Mouse (Mus musculus): ENCODE measurements around the gene Ofcc1. TPM values are rescaled to one million over a fixed set of nuclear protein-coding genes. Genes with fewer than 3 reads are reported as not detected.

Gene Ofcc1
- polyA plus RNA-seq, 1 experiment from 2014 or later, result not detected

DNA sequence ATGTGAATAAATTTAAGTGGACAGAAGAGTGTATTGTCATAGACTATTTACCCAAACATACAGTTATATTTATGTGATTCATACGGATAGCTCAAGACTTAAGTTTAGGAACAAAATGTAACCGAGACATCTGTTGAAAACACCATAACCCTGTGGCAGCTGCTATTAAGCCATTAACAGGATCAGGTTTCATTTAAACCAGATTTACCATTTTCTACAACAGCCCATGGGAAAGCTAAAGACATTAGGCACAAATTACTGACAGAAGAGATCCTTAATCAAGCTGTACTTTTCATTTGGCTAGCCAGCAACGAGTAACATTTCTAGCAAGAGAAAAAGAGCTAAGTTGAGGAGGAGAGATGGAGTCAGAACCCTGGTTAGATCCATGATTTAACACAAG lies 179.5 kb downstream of the Ofcc1 start:
- H3K4me3 ChIP-seq (ENCODE audit: low read depth, low read length), result no peak overlapping the region
- TF ChIP-seq CTCF (IDR thresholded peaks at IDR 0.05), result no peak
- no peak for TF ChIP-seq EP300 (IDR thresholded peaks at IDR 0.05)
- no peaks in the 10 kb centered on the region for H3K4me1 ChIP-seq (ENCODE audit: insufficient read depth, low read depth, low read length)
- 75% methylated on average over 3 of the region's 3 CpGs for WGBS
- H3K27ac ChIP-seq (ENCODE audit: low read length), result no peak overlapping the region
- H3K36me3 ChIP-seq (ENCODE audit: insufficient read depth, low read length), result no peaks in the 10 kb centered on the region
- ATAC-seq (no peak), DNase-seq (ENCODE audit: low spot score) (no peak)
- no peak overlapping the region for H3K4me2 ChIP-seq (replicated peaks; ENCODE audit: low read depth, low read length)
- H3K9me3 ChIP-seq (ENCODE audit: low read length), result no peaks in the 10 kb centered on the region
- H3K9ac ChIP-seq (replicated peaks; ENCODE audit: low read depth), result no peak overlapping the region
- H3K27me3 ChIP-seq (replicated peaks; ENCODE audit: insufficient read depth, low read length), result no peaks in the 10 kb centered on the region

- Histone ChIP-seq H3K27me3 (replicated peaks; ENCODE audit: insufficient read depth, low read length) (no peaks in the 10 kb centered on the region), H3K9me3 (ENCODE audit: low read length) (no peaks in the 10 kb centered on the region)
- 68% methylated on average over 4 of the region's 4 CpGs for WGBS
These were observed 189.5 kb downstream of the Ofcc1 start for GRCm38 (mm10) chr13:40171775-40172174.

DNA sequence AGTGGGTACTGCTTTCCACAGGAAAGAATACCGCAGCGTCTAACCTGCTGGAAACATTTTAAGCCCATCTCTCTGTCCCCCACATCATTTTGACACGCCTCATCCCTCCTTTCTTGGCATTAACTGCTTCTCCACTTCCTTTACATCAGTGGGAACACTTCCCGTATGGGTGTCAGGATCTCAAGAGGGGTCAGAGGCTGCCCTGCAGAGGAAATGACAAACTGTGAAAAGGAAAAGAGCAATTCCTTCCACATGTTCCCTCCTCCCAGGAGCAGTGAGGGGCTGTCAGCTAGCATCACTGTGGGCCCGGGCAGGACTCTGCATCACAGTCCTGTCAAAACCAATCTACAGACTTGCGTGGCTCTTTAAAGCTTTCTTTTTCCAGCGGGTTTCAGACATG lies 193.4 kb downstream of the Ofcc1 start:
- Histone ChIP-seq H3K4me2 (replicated peaks; ENCODE audit: low read depth, low read length) (no peak overlapping the region), H3K27ac (ENCODE audit: low read length) (no peak overlapping the region), H3K9me3 (ENCODE audit: low read length) (no peaks in the 10 kb centered on the region), H3K27me3 (replicated peaks; ENCODE audit: insufficient read depth, low read length) (no peaks in the 10 kb centered on the region), H3K4me1 (ENCODE audit: insufficient read depth, low read depth, low read length) (no peaks in the 10 kb centered on the region), H3K36me3 (ENCODE audit: insufficient read depth, low read length) (no peaks in the 10 kb centered on the region), H3K4me3 (ENCODE audit: low read depth, low read length) (no peak overlapping the region), H3K9ac (replicated peaks; ENCODE audit: low read depth) (no peak overlapping the region)
- TF ChIP-seq EP300 (IDR thresholded peaks at IDR 0.05) (no peak), CTCF (IDR thresholded peaks at IDR 0.05) (no peak)
- no peak for DNase-seq (ENCODE audit: low spot score)
- no peak for ATAC-seq
- WGBS, result 36% methylated on average over 7 of the region's 7 CpGs

More at GRCm38 (mm10) chr13:40171775-40172174, 189.5 kb downstream of the Ofcc1 start:
- DNase-seq (ENCODE audit: low spot score), result no peak
- H3K9ac ChIP-seq (replicated peaks; ENCODE audit: low read depth), result no peak overlapping the region
- ATAC-seq, result no peak
- no peak overlapping the region for H3K4me2 ChIP-seq (replicated peaks; ENCODE audit: low read depth, low read length)
- no peak overlapping the region for H3K4me3 ChIP-seq (ENCODE audit: low read depth, low read length)
- H3K36me3 ChIP-seq (ENCODE audit: insufficient read depth, low read length), result no peaks in the 10 kb centered on the region
- TF ChIP-seq EP300 (IDR thresholded peaks at IDR 0.05), result no peak
- TF ChIP-seq CTCF (IDR thresholded peaks at IDR 0.05), result no peak
- no peak overlapping the region for H3K27ac ChIP-seq (ENCODE audit: low read length)
- H3K4me1 ChIP-seq (ENCODE audit: insufficient read depth, low read depth, low read length), result no peaks in the 10 kb centered on the region

DNA sequence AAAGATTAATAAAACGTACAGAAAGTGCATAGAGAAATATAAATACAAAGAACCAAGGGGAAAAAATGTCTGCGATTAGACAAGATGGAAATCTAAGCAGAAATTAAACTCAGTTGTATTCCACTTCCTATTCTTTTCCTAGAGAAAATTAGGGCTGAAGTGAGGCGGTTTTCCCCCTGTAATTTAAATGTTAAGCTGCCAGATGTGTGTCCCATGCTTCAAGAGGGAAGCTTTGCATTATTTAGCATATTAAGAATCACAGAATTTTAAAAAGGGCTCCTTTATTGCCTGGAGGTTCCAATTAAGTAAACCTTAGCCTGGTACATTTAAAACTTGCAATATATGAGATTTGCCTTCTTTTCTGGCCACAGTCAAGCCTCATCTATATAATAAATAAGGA lies 205.8 kb downstream of the Ofcc1 start:
- Histone ChIP-seq H3K27ac (ENCODE audit: low read length) (no peak overlapping the region), H3K9ac (replicated peaks; ENCODE audit: low read depth) (no peak overlapping the region), H3K4me3 (ENCODE audit: low read depth, low read length) (no peak overlapping the region), H3K4me1 (ENCODE audit: insufficient read depth, low read depth, low read length) (no peaks in the 10 kb centered on the region), H3K36me3 (ENCODE audit: insufficient read depth, low read length) (no peaks in the 10 kb centered on the region), H3K27me3 (replicated peaks; ENCODE audit: insufficient read depth, low read length) (no peaks in the 10 kb centered on the region), H3K4me2 (replicated peaks; ENCODE audit: low read depth, low read length) (no peak overlapping the region), H3K9me3 (ENCODE audit: low read length) (no peaks in the 10 kb centered on the region)
- DNase-seq (ENCODE audit: low spot score), result no peak
- TF ChIP-seq CTCF (IDR thresholded peaks at IDR 0.05) (no peak), EP300 (IDR thresholded peaks at IDR 0.05) (no peak)
- ATAC-seq, result no peak
- whole genome bisulfite sequencing, result 66% methylated on average over 3 of the region's 3 CpGs

DNA sequence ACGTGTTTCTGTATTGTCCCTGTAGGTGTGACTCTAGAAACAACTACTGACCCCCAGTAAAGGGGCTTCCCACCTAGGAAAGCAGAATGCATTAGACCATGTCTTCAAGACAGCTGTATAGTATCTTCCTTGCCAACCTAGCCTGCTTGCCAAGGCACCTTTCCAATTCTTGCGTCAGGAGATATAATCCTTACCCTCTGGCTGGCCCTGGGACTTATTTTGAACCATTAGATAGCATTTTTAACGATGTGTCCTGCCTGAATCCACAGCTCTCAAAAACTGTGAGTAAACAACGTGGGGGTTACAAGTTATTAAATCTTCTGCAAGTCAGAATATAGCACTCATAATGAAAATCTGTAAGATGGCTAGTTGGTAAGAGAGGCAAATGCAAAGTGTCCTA lies 221.3 kb downstream of the Ofcc1 start:
- WGBS, result 61% methylated on average over 4 of the region's 4 CpGs
- ATAC-seq, result no peak
- H3K27ac ChIP-seq (ENCODE audit: low read length), result no peak overlapping the region
- no peak overlapping the region for H3K4me2 ChIP-seq (replicated peaks; ENCODE audit: low read depth, low read length)
- H3K36me3 ChIP-seq (ENCODE audit: insufficient read depth, low read length), result no peaks in the 10 kb centered on the region
- no peak overlapping the region for H3K9ac ChIP-seq (replicated peaks; ENCODE audit: low read depth)
- H3K27me3 ChIP-seq (replicated peaks; ENCODE audit: insufficient read depth, low read length), result no peaks in the 10 kb centered on the region
- no peak overlapping the region for H3K4me3 ChIP-seq (ENCODE audit: low read depth, low read length)
- H3K9me3 ChIP-seq (ENCODE audit: low read length), result no peaks in the 10 kb centered on the region
- DNase-seq (ENCODE audit: low spot score), result no peak
- H3K4me1 ChIP-seq (ENCODE audit: insufficient read depth, low read depth, low read length), result no peaks in the 10 kb centered on the region
- no peak for TF ChIP-seq EP300 (IDR thresholded peaks at IDR 0.05)
- no peak for TF ChIP-seq CTCF (IDR thresholded peaks at IDR 0.05)

DNA sequence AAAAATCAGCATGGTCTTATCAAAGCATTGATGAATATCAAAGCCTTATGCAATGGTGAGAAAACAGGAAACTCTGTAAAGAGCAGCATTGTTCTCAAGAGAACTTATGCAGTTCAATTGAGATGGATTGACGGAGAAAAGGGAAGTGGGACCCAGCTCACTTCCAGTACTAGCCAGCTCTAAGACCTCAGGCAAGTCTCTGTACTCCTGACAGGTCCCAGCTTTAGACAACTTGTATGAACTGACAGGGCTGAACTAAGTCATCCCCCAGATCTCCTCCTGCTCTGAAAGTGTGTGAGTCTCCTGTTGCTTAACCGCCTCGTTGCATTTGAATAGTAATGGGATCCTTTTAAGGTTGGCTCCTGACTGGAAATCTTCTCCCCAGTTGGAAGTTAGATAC lies 225.2 kb downstream of the Ofcc1 start:
- no peak for TF ChIP-seq EP300 (IDR thresholded peaks at IDR 0.05)
- no peak for TF ChIP-seq CTCF (IDR thresholded peaks at IDR 0.05)
- no peak overlapping the region for H3K4me3 ChIP-seq (ENCODE audit: low read depth, low read length)
- H3K27me3 ChIP-seq (replicated peaks; ENCODE audit: insufficient read depth, low read length), result no peaks in the 10 kb centered on the region
- H3K9me3 ChIP-seq (ENCODE audit: low read length), result no peaks in the 10 kb centered on the region
- H3K4me2 ChIP-seq (replicated peaks; ENCODE audit: low read depth, low read length), result no peak overlapping the region
- H3K9ac ChIP-seq (replicated peaks; ENCODE audit: low read depth), result no peak overlapping the region
- no peaks in the 10 kb centered on the region for H3K4me1 ChIP-seq (ENCODE audit: insufficient read depth, low read depth, low read length)
- WGBS, result 31% methylated on average over 3 of the region's 3 CpGs
- H3K27ac ChIP-seq (ENCODE audit: low read length), result no peak overlapping the region
- DNase-seq (ENCODE audit: low spot score) (no peak), ATAC-seq (no peak)
- no peaks in the 10 kb centered on the region for H3K36me3 ChIP-seq (ENCODE audit: insufficient read depth, low read length)

GRCm38 (mm10) chr13:40135670-40136069 lies 225.6 kb downstream of the Ofcc1 start:
- Histone ChIP-seq H3K4me2 (replicated peaks; ENCODE audit: low read depth, low read length) (no peak overlapping the region), H3K9ac (replicated peaks; ENCODE audit: low read depth) (no peak overlapping the region), H3K36me3 (ENCODE audit: insufficient read depth, low read length) (no peaks in the 10 kb centered on the region), H3K27me3 (replicated peaks; ENCODE audit: insufficient read depth, low read length) (no peaks in the 10 kb centered on the region), H3K9me3 (ENCODE audit: low read length) (no peaks in the 10 kb centered on the region), H3K27ac (ENCODE audit: low read length) (no peak overlapping the region), H3K4me3 (ENCODE audit: low read depth, low read length) (no peak overlapping the region), H3K4me1 (ENCODE audit: insufficient read depth, low read depth, low read length) (no peaks in the 10 kb centered on the region)
- no peak for TF ChIP-seq EP300 (IDR thresholded peaks at IDR 0.05)
- TF ChIP-seq CTCF (IDR thresholded peaks at IDR 0.05), result no peak
- DNase-seq (ENCODE audit: low spot score) (no peak), ATAC-seq (no peak)
- WGBS, result 39% methylated on average over 12 of the region's 12 CpGs
